Mouse (Mus musculus) adrenal gland, adult (tissue): Measurements from ENCODE around the gene Dmbx1.
A peak's percentile ranks its signal among the peaks of the same experiment; 100 is the strongest.

Experiments
- DNase-seq, 2 experiments: peaks; one replicate each; pipeline ENCODE4 v3.0.0; 2022 to 2023; ENCODE audit warnings: low spot score in 1 of 2; ENCODE audit not compliant: inconsistent age in 2 of 2

Dmbx1 gene

GRCm38 (mm10) chr4:115939295-115940102 is at the start of gene Dmbx1:
Gene Dmbx1, minus strand, starts transcription at chr4:115939926.
- DNase-seq = peak in 1 of 2 experiments; percentile 50

DNA sequence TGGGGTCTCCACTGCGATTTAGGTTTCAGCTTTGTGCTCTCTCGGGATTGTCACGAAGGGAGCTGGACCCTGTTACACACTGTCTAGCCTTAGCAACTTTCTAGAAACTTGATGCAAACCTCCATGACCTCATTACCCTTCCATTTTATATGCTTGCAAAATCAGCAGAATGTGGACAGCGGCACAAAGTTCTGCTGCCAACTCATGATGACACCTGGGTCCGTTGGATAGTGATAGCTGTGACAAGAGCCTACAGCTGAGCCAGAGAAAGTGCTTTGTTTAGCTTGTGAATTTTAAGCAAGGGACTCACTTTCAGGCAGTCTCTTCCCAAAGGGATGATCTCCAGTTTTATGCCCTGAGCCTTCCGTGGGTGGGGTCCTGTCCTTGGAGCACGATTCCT is 49.7 kb upstream of the Dmbx1 start:
- DNase-seq = no peak

- no peak for DNase-seq
Observed at GRCm38 (mm10) chr4:115987858-115988530, 48.3 kb upstream of the Dmbx1 start.

DNA sequence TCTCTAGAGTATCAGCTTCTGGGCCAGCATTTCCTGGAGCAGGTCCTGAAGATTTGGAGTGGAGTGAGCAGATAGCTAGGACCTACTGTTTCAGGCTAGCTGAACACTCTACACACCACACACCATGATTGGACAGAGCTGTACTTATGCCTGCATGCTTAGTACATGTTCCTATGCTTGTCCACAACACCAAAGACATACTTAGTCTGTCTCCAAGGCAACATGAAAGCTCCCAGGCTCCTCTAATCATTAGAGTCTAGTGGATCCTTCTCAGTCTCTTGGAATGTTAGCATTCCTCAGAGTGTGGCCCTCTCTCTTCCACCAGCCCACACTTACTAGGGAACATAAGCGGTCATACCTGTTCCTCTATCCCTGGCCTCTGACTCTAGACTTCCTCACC is 47.7 kb upstream of the Dmbx1 start:
- DNase-seq = no peak

DNA sequence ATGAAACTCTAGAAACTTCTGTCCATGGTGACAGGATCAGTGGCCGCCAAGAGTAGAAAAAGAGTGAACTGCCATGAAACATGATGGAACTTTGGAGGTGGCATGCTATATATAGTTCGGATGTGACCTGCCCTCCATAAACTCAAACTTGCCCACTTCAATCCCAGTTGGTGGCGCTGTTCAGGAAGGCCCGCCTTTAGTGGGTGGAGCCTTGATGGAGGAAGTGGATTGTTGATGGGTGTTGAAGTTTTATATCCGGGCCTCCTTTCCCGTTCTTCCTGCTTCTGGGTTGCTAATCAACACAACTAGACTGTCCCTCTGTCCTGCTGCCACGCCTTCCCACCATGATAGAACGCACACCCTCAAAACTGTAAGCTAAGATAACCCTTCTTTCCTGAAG is 45.2 kb upstream of the Dmbx1 start:
- DNase-seq = no peak

DNA sequence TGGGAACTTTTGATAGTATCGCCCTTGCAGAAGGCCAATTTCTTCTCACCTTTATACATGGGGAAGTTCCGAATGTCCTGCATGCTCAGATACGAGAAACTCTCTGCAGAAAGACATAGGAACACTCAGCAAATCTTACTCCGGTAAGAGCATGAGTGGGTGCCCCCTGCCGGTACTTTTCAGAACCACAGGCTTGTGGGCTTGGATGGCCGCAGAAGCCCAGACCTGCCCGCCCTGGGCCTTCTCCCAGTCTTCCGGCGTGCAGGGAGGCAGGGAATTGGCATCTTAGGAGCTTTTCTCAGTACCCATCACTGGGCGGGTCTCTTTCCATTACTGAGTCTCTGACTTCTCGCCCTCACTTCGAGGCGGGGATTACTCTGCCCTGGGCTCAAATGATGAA is 44.4 kb upstream of the Dmbx1 start:
- peak; percentile 74 to 93 for DNase-seq

DNA sequence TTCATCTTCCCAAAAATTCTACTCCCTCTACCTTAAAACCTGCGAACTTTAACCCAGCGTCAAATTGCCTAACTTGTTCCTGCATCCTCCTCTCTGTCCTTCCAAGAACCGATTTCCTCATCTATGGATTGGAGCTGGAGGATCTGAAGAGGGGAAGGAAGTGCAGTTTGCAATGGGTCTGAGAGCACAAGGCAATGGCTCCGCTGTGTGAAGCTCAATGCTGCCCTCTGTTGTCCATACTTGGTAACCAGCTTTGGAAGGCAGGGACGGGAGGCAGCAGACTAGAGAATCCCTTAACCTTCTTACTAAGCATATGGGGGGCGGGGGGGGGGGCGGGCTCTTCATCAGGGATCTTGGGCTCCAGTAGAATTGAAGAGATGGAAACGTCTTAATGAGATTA is 41.0 kb upstream of the Dmbx1 start:
- peak; percentile 50 to 87 for DNase-seq

DNA sequence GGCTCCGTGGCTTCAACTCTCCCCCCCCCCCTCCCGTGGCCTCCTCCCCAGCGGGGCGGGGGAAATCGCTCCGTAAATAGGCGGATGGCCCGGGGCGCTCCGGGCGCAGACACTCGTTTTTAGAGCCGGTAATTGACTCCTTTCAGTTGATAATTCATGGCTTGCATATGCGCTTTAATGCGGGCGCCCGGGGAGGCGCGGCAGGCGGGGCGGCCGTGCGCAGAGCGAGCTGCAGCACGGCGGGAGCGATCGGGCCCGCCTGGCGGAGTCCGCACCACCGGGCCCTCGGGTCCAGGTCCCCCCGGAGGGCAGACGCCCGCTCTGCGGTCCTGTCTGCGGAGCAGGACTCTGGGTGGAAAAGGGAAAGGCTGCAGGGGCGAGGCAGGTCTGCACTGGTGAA is 39.7 kb upstream of the Dmbx1 start:
- DNase-seq = no peak

DNA sequence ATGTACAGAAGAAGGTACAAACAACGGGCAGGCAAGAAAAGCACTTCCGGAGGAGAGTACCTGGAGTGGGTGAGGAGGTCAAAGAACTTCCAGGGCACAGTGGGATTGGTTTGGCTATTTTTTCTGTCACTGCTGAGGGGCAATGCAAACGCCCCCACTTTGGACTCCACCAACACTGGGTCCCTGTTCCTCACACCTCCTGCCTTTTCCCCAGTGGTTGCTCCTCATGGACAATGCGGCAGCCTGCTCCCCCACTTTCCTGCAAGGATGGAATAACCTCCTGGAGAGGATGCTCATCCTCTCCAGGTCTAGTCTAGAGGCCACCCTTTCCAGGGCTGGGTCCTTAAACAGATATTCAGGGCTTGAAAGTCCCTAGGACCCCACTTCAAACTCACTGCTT is 39.2 kb upstream of the Dmbx1 start:
- no peak for DNase-seq

GRCm38 (mm10) chr4:115972543-115972942 is 32.8 kb upstream of the Dmbx1 start:
- DNase-seq = no peak

- no peak for DNase-seq
Observed at GRCm38 (mm10) chr4:115964446-115964845, 24.7 kb upstream of the Dmbx1 start.

DNA sequence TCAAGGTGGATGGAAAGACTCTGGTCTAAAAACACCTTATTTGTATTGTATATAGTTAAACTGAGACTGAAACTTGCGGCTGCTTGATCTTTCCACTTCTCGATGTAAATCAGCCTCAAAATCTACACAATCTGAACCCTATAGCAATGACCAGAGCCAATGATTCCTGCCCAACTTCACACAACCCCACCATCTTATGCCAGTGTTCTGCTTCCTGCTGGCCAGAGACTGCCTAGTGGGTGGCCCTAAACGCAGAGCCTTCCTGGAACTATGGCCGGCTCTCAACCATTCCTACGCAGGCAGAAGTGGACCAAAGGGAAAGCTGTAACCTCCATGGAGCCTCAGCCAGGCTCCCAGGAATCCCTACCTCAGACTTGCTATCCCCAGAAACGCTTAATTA is 24.0 kb upstream of the Dmbx1 start:
- no peak for DNase-seq

DNA sequence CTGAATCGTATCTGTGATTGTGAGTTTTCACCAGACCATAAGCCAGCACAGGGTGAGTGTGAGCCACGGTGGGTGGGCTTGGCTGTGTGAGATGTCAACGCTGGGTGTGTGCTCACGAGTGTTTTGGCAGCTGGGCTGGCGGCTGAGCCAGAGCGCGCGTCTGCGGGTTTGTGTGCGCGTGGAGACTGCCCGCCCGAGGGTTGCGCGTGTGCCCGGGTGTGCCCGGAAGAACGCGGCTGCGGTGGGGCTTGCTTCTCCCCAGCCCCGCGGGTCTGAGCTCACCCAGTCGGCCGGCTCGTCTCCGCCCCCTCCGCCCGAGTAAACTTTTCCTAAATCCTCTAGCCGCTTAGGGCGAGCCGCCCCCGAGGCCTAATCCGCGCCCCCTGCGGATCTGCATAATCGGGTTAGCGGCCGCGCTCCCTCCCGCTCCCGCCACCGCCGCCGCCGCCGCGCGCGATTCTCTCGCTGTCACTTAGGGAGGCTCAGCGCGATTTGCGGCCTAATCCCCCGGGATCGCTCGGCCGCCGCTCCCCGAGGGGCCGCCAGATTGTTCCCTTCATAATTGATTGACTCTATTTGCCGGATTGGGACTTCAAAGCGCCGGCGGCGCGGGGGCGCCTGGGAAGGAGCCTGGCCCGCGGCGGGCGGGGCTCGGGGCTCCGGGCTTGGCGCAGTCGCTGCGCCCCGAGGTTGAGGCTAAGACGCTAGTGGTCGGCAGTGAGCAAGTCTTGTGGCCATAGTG is 23.1 kb upstream of the Dmbx1 start:
- peak; percentile 36 to 70 for DNase-seq

- DNase-seq = no peak
Observed at GRCm38 (mm10) chr4:115961991-115962390, 22.3 kb upstream of the Dmbx1 start.

DNA sequence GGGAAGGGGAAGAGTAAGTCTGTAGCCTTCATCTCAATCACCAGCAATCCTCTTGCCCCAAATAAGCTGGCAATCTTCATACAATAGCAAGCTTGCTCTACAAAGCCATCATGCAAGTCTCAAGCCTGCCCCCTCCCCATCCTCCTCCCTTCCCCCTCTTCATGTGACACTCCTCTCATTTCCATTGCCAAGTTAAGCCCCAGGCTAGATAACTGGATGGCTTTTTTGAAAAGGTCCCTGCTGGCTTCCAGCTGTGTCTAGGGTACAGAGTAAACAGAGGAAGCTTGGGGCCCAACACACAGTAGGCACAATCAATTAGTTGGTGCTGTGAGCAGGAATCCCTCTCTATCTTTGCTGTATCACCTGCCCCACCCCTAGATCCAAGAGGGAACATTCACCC is 19.8 kb upstream of the Dmbx1 start:
- no peak for DNase-seq

DNA sequence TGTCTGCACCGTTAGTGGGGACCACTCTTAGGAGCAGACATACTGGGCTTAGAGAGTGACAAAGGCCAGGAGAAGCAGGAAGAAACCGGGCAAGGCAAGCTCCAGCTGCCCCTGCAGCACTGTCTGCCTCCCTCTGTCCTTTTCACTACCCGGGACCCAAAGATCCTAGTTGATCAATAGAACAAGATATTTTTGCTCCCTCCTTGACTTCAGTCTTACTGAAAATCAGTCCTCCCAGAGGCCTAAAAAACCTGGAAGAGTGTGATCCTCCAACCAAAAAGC is 15.7 kb upstream of the Dmbx1 start:
- no peak for DNase-seq

- DNase-seq = no peak
Observed at GRCm38 (mm10) chr4:115954656-115955493, 15.1 kb upstream of the Dmbx1 start.

DNA sequence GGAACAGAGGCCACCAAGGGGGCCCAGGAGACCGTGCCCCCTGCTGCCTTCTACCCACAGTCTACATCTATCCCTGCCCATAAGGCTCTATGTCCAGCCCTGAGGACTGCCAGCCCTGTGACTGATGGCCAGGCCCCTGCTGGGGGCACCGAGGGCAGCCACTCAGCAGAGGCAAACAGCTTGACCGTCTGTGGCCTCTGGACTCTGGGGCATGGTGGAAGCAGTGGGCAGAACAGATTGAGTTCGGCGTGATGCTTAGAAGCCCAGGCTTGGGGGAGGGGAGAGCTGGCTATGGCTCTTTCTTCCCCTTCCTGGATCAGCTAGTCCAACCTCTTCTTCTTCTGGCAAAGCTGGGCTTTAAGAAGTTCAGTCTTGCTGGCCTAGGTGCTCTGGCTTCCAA is 13.8 kb upstream of the Dmbx1 start:
- no peak for DNase-seq

DNA sequence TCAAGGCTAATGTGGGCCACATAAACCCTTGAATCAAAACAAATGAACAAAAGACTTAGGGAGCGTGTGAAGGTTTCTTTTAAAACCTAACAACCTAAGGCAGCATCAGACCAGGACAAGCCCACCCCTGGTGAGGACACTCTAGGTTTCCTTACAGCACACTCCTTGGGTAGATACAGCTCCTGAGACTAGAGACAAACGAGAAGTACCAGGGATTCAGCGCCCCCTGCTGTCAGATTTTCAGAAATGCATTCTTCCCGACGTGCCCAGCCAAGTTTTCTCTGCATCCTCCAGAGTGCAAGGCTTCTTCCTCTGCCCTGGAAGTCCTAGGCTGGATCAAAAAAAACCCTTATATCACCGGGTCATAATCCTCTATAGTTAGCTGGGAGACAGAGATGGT is 13.0 kb upstream of the Dmbx1 start:
- DNase-seq = peak; percentile 50 to 87

- DNase-seq = no peak
Observed at GRCm38 (mm10) chr4:115943669-115944314, 4.1 kb upstream of the Dmbx1 start.
